Mouse (Mus musculus): ENCODE data around the gene Prtn3. TPM values are rescaled to one million over a fixed set of nuclear protein-coding genes. Genes with fewer than 3 reads are reported as not detected.
"Not testable (repeated sequence)": the region's sequence is repeated elsewhere in the genome, so short reads cannot be mapped to it uniquely, and the experiment has no call there.

Prtn3 gene
- total RNA-seq, 4 experiments from 2014 or later: not detected

DNA sequence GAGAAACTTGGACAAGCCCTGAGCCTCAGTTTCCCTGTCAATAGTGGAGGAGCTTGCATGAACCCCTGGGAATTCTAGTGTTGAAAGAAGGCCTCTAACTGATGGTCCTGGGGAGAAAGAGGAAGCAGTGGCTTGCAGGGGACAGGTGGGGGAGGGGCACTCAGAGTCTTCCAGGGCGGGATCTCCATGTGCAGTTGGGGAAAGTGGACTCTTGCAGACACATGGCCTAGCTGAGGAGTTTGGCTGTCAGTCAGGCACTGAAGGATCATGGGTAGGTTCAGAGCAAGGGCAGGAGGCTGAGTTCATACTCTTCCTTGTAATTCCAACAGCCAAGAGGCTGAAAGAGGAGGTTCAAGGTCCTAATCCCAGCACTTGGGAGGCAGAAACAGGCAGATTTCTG lies 2.9 kb downstream of the Prtn3 start:
- DNase-seq (ENCODE audit: low spot score in 2 of 2): no peak

DNA sequence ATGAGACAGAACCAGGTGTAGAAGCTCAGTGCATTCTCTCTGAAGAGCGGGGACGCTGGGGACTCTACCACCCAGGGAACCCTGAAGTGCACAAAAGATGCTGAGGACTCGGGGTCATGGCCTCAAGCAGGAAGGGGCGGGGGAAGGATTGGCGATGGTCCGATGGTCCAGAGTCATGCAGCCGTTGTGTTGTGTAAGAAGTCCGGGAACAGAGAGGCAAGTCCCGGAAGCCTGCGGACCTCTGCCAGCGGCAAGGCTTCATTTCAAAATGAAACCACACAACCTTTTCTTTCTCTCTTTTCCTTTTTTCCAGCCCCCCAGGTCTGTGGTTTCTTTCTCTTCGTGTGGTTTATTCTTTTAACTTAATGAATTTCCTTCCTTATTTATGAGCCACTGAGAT lies 3.5 kb downstream of the Prtn3 start:
- peak; percentile 48 to 61 for DNase-seq (ENCODE audit: low spot score in 2 of 2)

DNA sequence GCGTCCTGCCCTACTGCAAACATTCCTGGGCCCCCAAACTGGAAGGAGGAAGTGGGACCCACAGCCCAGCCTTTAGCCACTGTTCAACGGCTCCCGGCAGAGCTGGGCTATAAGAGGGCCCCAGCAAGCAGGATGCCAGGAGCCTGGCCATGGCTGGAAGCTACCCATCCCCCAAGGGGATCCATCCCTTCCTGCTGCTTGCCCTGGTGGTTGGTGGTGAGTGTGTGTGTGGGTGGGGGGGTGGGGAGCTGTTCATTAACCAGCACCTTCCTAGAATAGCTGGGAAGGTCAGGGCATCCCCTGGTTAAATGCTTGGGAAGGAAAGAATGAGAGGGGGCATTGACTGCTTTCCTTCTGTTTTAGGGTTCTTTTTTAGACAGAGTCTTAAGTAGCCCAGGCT lies 5.3 kb downstream of the Prtn3 start:
- DNase-seq (ENCODE audit: low spot score in 2 of 2): no peak

DNA sequence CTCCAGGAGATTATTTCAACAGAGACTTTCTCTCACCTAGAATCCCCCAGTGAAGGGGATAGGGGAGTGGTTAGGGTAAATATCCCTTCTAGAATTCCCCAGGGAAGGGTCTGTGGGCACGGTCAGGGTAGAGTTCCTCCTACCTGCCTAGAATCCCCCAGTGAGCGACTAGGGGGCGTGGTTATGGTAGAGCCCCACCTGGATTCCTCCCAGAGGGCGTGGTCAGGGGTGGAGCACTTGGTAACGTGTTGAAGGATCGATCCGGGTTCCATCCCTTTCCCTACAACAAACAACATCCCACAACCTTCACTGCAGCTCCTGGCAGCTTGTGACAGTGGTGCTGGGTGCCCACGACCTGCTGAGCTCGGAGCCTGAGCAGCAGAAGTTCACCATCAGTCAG lies 6.4 kb downstream of the Prtn3 start:
- no peak for DNase-seq (ENCODE audit: low spot score in 2 of 2)

DNA sequence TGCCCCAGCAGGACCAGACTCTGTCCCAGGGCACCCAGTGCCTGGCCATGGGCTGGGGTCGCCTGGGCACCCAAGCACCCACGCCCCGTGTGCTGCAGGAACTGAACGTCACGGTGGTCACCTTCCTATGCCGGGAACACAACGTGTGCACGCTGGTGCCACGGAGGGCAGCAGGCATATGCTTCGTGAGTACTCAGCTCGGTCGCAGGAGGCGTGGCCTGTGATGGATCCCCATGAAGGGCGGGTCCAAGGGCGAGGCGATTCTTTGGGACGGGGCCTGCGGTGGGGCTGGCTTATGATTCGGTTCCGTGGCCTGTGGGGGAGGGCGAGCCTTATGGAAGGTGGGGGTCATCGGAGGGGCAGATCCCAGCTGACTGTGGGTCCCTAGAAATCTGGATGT lies 7.7 kb downstream of the Prtn3 start:
- DNase-seq (ENCODE audit: low spot score in 2 of 2): no peak

DNA sequence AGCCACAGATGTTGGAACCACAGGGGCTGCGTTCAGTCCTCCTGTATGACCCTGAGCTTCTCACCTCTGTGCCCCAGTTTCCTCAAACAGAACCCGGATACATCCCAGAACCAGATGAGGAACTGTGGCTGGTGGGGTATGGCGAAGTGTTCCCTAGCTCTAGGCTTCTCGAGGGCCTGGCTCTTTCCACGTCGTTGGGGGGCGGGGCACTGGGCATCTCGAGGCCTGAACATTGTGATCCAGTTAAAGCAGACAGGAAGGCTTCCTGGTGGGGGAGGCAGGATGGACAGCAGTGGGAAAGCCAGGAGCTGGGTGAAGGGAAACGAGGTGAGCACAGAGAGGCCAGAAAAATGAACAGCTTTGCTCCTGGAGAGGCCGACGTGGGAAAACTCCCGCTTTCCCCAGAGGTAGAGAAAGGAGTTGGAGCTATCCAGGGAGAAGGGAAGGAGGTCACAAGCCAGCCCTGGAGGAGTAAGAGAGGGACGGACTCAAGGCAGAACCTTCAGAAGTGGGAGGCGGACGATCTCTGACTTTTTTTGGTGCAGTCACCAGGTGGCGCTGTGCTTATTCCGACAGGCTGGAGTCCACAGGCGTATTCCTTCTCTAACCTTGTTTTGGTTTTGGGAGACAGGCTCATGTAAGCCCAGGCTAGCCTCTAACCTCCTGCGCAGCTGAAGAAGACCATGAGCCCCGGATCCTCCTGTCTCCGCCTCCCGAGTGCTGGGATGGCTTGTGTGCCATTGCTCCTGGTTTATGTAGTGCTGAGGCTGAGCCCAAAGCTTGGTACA lies 9.2 kb downstream of the Prtn3 start:
- peak; percentile 62 to 76 for DNase-seq (ENCODE audit: low spot score in 2 of 2)

DNA sequence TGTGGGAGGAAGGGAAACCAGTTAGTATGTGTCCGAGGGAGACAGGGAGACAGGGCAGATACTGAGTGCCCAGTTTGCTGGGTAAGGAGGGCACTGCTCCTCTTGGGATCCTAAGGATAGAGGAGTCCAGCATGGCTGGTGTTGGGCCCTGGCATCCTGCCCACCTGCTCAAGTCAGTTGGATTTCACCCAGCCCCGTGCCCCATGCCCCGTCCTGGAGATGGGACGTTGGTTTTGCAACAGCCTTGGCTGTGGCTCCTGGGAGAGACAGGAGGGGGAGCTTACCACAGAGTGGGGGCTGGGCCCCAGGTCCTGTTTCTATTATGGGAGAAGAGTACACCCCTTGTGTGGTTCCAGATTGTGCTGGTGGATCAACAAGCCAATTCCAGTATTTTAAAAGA lies 10.2 kb downstream of the Prtn3 start:
- DNase-seq (ENCODE audit: low spot score in 2 of 2): peak; percentile 53 to 80

DNA sequence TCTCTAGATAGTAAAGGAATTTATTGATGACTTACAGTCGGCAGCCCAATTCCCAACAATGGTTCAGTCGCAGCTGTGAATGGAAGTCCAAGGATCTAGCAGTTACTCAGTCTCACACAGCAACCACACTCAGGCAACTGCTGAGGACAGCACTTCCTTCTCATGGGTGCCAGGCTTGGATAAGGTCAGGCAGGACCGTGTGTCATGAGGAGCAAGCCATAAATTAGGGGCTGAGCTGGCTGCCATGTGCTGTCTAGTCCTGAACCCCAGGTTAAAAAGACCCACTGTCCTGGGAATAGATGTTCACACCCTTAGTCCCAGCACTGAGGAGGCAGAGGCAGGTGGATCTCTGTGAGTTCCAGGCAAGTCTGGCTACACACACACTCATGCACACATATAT lies 10.7 kb downstream of the Prtn3 start:
- not testable (repeated sequence) for DNase-seq (ENCODE audit: low spot score in 2 of 2)

DNA sequence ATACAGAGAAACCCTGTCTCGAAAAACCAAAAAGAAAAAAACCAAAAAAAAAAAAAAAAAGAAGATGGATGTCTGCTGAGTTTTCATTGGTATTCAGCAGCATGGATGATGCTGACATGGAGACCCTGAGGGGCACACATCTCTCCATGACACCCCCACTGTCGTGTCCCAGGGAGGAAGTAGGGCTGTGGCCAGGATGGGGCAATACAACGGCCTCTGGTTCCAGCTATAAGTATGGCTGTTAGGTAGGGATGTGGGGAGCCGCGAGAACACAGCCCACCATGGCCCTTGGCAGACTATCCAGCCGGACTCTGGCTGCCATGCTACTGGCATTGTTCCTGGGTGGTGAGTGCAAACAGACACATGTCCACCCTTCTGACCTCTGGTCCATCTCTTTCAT lies 11.8 kb downstream of the Prtn3 start, which contains the start of gene Elane:
TSS of gene Elane (plus strand) at position 194 of the 400 bp plus-strand sequence.
- no peak for DNase-seq (ENCODE audit: low spot score in 2 of 2)

DNA sequence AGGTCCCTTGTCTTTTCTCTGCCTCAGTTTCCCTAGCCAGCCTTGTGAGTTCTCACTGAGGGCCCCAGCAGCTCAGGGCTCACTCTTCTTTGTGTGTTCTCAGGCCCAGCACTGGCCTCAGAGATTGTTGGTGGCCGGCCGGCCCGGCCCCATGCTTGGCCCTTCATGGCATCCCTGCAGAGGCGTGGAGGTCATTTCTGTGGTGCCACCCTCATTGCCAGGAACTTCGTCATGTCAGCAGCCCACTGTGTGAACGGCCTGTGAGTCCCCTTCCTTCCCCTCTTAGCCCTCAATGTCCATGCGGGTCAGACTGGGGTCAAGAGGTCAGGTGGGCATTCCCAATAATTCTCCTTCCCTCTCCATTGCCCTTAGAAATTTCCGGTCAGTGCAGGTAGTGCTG lies 12.3 kb downstream of the Prtn3 start:
- no peak for DNase-seq (ENCODE audit: low spot score in 2 of 2)

DNA sequence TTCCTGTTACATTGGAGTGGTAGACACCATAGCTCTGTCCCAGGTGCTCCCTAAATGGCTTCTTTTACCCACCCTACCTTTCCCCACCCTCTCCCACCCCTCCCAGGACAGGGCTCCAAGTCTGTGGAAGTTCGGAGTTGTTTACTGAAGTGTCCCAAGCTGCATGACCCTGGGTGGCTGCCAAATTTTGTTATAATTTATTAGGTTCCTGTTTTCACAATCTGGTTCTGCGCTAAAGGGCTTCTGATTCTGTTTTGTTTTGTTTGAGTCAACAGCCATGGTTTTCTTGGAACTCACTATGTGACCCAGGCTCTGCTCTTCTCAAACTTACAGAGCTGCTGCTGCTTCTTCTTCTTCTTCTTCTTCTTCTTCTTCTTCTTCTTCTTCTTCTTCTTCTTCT lies 15.1 kb downstream of the Prtn3 start:
- no peak for DNase-seq (ENCODE audit: low spot score in 2 of 2)

DNA sequence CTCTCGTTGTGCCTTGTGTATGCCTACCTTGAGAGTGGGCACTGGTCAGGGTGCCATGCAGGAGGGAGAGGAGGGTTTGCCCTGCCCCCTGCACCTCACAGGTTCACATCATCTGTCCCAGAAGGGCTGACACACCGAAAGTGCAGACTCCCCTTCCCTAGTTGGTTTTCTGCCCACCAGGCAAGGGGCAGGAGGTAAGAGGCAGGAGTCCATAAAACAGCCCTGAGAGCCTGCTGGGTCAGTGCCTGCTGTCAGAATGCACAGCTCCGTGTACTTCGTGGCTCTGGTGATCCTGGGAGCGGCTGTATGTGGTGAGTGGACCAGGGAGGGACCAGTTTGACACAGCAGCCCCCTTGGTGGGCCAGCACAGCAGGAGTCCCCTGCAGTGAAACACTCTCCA lies 16.4 kb downstream of the Prtn3 start, which contains the start of gene Cfd:
TSS of gene Cfd (plus strand) at position 184 of the 400 bp plus-strand sequence.
- DNase-seq (ENCODE audit: low spot score in 2 of 2): no peak

DNA sequence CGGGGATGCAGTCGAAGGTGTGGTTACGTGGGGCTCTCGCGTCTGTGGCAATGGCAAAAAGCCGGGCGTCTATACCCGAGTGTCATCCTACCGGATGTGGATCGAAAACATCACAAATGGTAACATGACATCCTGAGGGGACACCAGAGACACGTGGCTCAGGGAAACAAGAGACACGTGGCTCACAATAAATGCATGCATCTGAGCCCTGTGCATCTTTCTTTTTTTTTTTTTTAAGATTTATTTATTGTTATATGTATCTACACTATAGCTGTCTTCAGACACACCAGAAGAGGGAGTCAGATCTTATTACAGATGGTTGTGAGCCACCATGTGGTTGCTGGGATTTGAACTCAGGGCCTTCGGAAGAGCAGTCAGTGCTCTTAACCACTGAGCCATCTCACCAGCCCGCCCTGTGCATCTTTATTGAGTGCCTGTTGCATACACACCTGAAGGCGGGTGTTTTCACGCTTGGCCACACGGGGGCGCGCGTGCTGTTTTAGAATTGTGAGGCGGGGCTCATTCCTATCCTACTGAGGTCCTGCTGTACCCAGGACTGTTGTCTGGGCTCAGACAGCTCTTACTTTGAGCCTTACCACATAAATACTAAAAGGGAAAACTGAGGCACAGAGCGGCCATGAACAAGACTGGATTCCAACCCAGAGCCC lies 18.3 kb downstream of the Prtn3 start:
- peak; percentile 56 to 69 for DNase-seq (ENCODE audit: low spot score in 2 of 2)

DNA sequence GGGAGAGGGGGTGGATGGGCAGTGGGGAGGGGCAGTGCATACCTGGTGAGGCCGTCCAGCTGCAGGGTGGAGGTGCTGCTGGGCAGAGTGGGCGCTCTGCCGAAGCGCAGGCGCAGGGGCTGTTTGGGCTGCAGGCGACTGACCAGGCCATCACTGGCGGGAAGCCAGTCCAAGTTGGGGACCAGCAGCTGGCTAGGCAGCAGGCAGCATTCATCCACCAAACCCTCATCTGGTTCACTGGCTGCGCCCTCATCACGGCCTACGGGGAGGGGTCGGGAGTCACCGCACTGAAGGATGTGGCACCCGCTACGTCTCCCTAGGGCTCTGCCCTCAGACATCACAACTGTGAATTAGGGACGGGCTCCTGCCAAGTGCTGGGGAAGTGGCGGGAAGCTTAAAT lies 22.0 kb downstream of the Prtn3 start:
- no peak for DNase-seq (ENCODE audit: low spot score in 2 of 2)

DNA sequence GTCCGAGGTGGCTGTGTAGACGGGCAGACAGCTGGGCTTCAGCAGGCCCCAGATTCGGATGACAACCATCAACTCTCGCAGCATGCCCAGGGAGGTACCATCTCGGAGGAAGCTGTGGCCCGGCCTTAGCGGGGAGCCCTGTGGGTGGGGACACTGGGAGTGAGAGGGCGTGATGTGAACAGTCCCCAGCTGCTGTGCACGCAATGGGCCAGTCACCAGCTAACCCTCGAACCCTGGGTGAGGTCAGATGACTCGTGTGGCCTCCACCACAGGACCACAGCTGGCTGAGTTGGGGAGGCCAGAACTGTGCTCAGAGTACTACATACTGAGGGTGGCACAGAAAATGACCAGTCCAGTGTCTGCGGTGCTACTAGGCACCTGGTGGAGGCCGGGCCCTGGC lies 22.5 kb downstream of the Prtn3 start:
- DNase-seq (ENCODE audit: low spot score in 2 of 2): no peak

DNA sequence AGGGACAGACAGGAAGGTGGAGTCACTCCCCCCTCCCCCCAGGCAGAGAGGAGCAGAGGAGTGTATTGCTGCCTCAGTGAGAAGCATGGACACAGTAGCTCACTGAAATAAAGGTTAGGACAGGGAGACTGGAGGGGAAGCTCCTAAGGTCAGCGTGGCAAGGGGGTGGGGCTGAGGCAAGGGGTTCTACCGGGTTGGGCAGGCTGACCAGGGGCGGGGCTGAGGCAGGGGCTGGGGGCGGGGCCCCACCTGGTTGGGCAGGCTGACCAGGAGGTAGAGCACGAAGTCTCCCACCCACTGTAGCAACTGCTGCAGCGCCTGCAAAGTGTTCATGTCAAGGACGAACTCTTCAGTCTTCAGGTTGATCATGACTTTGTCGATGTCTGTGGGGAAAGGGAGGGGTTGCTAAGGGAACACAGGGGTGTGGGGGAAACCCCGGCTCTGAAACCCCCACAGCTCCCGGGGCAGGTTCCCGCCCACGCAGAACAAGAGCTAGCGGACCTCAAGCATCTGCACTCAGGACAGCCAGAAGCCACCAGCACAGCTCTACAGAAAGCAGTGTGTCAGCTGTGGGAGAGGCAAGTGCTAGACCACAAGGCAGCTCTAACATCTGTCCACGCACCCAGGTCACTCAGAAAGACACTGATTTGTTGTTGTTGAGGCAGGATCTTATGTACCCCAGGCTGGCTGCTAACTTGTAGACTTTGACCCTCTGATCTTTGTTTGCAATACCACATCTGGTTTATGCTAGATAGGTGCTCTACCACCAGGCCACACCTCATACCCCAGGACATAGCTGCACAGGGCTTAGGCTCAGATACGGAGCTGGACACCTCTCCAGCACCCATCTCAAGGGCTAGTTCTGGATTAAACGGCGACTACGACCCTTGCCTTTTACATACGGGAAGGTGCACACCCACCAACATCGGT lies 23.3 kb downstream of the Prtn3 start:
- no peak for DNase-seq (ENCODE audit: low spot score in 2 of 2)

DNA sequence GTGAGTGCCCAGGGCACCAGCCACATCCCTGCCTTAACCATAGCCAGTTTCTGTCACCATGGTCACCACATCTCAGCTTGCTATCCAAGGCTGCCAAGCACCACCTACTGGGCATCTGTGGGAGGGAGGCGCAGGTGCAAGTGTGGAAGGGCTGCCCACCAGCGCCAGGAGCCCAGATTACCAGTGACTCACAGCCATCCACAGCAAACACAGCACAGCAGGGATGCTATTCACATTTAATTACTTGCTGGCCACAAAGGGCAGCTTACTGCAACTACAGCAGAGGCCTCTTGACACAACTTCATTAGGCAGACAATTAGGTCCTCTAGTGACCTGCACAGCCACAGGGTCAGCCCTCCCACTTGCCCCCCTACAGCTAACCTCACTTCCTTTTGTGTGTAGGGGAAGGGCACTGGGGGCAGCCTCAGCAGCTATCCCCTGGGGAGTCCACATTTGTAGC lies 26.7 kb downstream of the Prtn3 start:
- DNase-seq (ENCODE audit: low spot score in 2 of 2): no peak

DNA sequence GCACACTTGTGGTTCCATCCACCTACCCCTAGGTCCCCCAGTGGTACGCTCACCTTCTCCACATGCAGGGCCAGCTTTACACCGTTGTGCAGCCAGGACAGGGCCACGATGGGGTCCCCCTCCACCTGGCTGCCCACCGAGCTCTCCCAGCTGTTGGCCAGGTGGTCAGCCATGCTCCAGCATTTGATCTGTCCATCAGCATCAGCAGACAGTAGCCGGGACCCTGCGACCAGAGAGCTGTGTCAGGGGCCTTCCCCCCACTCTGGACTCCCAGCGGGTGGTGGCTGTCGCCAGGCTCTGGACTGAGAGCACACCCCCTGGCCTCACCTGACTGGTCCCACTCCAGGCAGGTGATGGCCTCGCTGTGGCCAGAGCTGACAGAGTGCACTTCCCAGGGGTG lies 32.4 kb downstream of the Prtn3 start:
- no peak for DNase-seq (ENCODE audit: low spot score in 2 of 2)

DNA sequence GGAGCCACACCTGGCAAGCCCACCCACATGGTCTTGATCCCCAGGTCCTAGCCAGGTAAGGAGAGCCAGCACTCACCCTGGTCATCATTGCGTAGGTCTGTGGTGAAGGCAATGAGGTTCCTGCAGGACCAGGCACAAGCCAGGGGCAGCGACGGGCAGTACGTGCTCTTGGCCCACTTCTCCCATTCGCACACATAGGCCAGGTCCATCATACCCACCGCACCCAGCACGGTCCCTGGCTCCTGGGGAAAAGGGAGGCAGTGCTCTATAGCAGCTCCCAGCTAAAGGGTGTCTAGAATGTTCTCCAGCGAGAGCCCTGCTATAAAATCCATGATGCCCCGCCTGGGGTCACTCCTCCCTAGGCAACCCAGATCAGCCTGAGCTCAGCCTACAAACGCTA lies 33.1 kb downstream of the Prtn3 start:
- no peak for DNase-seq (ENCODE audit: low spot score in 2 of 2)

DNA sequence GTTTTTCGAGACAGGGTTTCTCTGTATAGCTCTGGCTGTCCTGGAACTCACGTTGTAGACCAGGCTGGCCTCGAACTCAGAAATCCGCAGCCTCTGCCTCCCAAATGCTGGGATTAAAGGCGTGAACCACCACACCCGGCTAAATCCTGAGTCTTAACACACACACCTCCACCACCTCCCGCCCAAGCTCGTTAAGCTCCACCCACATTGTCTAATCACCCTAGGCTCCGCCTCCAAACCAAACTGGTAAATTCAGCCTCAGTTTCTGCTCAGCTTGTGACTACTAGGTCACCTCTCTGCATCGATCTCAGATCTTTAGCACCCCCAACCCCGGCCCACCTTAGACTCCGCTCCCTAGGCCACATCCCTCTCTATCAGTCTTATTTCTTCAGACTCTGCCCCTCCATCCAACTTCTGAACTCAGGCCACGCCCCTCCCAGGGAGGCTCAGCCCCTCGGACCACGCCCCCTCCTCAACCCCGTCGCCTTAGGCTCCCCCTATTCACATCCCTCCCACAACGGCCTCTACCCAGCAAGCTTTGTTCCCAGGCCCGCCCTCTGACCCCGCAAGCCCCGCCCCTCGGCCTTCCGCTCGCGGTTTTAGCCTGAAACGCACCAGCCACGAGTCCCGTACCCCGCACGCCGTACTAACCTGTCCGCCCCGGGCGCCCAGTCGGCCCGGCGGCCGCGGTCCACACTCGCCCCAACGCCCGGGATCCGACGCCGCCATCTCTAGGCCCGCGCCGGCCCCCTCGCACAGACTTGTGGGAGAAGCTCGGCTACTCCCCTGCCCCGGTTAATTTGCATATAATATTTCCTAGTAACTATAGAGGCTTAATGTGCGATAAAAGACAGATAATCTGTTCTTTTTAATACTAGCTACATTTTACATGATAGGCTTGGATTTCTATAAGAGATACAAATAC lies 34.2 kb downstream of the Prtn3 start, which contains the start of gene Med16:
TSS of gene Med16 (minus strand) at position 757 of the 925 bp plus-strand sequence.
- DNase-seq (ENCODE audit: low spot score in 2 of 2): peak; percentile 96 to 97

Data from gastrocnemius, adult 8-10 months (tissue).